Mouse (Mus musculus) neural tube, embryonic 14.5 days (tissue): Measurements from ENCODE around the gene Usp21. TPM values are rescaled to one million over a fixed set of nuclear protein-coding genes. Genes with fewer than 3 reads are reported as not detected.

ENCODE experiments used
- ATAC-seq: fragments of 200-750 bp; cut with Nextera tagmentation; 2 replicates; pipeline ENCODE4 v1.8.0; 2017; ENCODE audit warnings: low read depth, mild to moderate bottlenecking, moderate TSS enrichment, moderate library complexity
- H3K27ac ChIP-seq: fragments of 300-500 bp; sonication (generic); 2 replicates; pipeline ENCODE4 v1.5.1; 2014; ENCODE audit warnings: low read depth, mild to moderate bottlenecking, control low read depth, low read length, moderate library complexity, mixed read lengths
- H3K27me3 ChIP-seq: fragments of 300-500 bp; sonication (generic); 2 replicates; pipeline ENCODE4 v1.6.1; 2014; ENCODE audit warnings: low read length; ENCODE audit not compliant: control insufficient read depth, insufficient read depth
- H3K36me3 ChIP-seq: fragments of 300-500 bp; sonication (generic); 2 replicates; pipeline ENCODE4 v1.6.1; 2014; ENCODE audit warnings: low read length, mixed read lengths; ENCODE audit not compliant: control insufficient read depth, insufficient read depth
- H3K4me1 ChIP-seq: fragments of 300-500 bp; sonication (generic); 2 replicates; pipeline ENCODE4 v1.6.1; 2014; ENCODE audit warnings: low read length; ENCODE audit not compliant: control insufficient read depth, insufficient read depth
- H3K4me2 ChIP-seq: fragments of 300-500 bp; sonication (generic); 2 replicates; pipeline ENCODE4 v1.6.1; 2014; ENCODE audit warnings: mild to moderate bottlenecking, low read depth, low read length, control low read depth
- H3K4me3 ChIP-seq: fragments of 300-500 bp; sonication (generic); 2 replicates; pipeline ENCODE4 v1.5.1; 2014; ENCODE audit warnings: low read depth, low read length, control low read depth, mixed read lengths
- H3K9ac ChIP-seq: fragments of 300-500 bp; sonication (generic); replicated peaks from 2 replicates; pipeline ENCODE4 v1.6.1; 2014; ENCODE audit warnings: low read depth, mild to moderate bottlenecking, control low read depth, low read length, mixed read lengths
- H3K9me3 ChIP-seq: fragments of 300-500 bp; sonication (generic); 2 replicates; pipeline ENCODE4 v1.6.1; 2016; ENCODE audit warnings: low read length; ENCODE audit not compliant: control insufficient read depth
- WGBS: fragments of 180-500 bp; shearing (Covaris S2); extraction: QIAGEN DNeasy Blood & Tissue Kit; methylation state at CpG from one replicate; pipeline ENCODE4 v1.1.7; 2014; 5-methylcytosine and 5-hydroxymethylcytosine counted together
- polyA plus RNA-seq: library from polyadenylated mRNA; unstranded; fragments of >200 nt; fragmentation: Nextera tagmentation; extraction: Ambion mirVana; gene quantifications from 2 replicates; pipeline ENCODE4 v1.2.1, GENCODE M21; 2014

Usp21 gene
- polyA plus RNA-seq, 1 experiment from 2014 or later, result 76.8 TPM

DNA sequence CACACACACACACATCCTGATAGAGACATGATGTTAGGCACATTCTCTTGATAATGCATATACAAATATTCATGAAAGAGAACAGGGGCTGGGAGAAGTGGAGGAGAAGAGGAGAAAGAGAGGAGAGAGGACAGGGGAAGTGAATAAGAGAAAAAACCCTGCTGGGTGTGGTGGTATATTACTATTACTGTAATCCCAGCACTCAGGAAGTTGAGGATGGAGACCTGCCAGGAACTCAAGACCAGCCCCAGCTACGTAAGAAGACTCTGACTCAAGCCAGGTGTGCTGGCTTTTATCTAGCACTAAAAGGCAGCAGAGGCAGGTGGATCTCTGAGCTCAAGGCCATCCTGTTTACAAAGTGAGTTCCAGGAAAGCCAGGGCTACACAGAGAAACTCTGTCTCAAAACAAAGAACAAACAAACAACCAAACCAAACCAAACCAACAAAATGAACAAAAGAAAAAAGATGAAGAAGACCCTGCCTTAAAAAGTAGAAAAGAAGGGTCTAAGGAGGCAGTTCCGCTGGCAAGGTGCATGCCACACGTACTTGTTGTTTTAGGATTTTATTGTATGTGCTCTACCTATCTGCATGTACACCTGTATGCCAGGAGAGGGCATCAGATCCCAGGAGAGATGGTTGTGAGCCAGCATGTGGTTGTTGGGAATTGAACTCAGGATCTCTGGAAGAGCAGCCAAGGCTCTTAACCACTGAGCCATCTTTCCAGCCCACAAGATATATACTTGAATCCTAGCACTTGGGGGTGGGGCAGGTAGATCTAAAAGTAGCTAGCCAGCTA, 23.9 kb downstream of the Usp21 start:
- H3K4me1 ChIP-seq, result peaks cover 10% of the 10 kb centered on the region; the same call in 1 of the 2 replicates
- H3K27ac ChIP-seq, result peak overlapping the region; percentile 72
- ATAC-seq, result no peak
- WGBS, result 80% methylated on average over 3 of the region's 3 CpGs
- no peaks in the 10 kb centered on the region for H3K36me3 ChIP-seq
- H3K4me3 ChIP-seq, result no peak overlapping the region
- peak overlapping the region; percentile 42 for H3K4me2 ChIP-seq
- H3K9ac ChIP-seq, result no peak overlapping the region
- no peaks in the 10 kb centered on the region for H3K9me3 ChIP-seq
- no peaks in the 10 kb centered on the region for H3K27me3 ChIP-seq

DNA sequence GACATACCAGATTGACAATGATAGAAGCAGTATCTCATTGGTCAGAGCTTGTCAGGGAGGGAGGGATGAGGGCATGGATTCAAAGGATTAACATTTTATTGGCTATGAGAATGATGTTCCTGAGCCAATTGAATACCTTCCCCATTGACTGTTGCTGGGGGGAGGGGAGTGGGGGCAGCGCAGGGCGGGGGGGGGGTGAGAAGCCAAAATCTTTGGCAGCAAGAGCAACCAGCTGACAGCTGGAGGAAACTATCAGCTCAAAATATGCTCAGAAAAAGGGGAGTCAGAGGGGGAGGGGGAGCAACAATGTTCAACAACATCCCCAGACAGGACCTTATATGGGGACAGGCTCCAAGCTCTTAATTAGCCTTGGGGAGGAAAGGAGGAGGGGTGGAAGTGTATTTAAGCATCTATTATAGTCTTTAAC, 24.6 kb downstream of the Usp21 start:
- WGBS, result 0% methylated on average over 2 of the region's 2 CpGs
- no peaks in the 10 kb centered on the region for H3K36me3 ChIP-seq
- H3K9ac ChIP-seq, result no peak overlapping the region
- no peaks in the 10 kb centered on the region for H3K9me3 ChIP-seq
- H3K4me2 ChIP-seq, result peak overlapping the region; percentile 42
- ATAC-seq, result peak; percentile 94
- no peak overlapping the region for H3K4me3 ChIP-seq
- H3K27me3 ChIP-seq, result no peaks in the 10 kb centered on the region
- H3K4me1 ChIP-seq, result peaks cover 10% of the 10 kb centered on the region; the same call in 1 of the 2 replicates
- H3K27ac ChIP-seq, result peak overlapping the region; percentile 76

DNA sequence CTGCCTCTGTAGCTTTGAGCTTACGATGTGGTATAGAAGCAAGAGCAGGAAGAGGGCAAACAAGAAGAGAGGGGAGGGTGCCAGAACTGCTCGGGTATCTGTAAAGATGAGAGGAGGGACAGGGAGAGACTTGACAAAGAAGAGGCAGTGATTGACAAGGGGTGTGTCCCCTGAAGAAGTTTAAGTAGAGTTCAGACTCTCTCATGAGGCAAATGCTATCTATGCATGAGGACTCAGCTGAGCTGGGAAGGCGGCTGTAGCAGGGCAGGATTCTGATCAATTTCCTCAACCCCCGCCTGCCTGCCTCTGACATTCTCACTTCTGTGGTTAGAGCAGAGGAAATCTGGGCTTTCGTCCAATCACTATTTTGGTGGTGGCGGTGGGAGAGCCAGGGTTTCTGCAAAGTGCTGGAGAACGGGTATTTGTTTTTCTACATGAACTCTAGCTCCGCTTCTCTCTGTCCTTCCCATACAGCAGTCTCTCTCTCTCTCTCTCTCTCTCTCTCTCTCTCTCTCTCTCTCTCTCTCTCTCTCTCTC, 25.1 kb downstream of the Usp21 start:
- H3K9ac ChIP-seq, result peak overlapping the region; percentile 32

DNA sequence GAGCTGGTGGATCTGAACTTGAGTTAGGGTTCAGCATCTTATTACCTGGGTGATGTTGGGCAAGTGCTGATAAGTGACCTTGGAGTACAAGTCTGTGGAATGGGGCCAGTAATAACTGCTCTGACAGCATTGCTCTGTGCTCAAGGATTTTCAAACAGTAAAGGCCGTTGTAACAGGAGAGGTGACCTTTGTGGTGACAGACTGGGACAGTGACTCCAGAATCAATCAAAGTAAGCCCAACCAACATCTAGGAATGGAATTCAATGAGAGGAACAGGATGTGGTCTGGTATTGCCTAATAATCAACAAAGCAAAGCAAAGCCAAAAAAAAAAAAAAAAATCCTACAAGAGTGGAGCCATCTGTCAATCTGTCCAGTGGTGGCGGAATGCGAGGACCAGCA, 27.5 kb downstream of the Usp21 start:
- Histone ChIP-seq H3K4me1 (peaks cover 10% of the 10 kb centered on the region; the same call in 1 of the 2 replicates), H3K27me3 (no peaks in the 10 kb centered on the region), H3K4me2 (no peak overlapping the region), H3K4me3 (no peak overlapping the region), H3K27ac (no peak overlapping the region), H3K9ac (no peak overlapping the region), H3K9me3 (no peaks in the 10 kb centered on the region), H3K36me3 (no peaks in the 10 kb centered on the region)
- no peak for ATAC-seq
- 88% methylated on average over 3 of the region's 3 CpGs for WGBS

More for the DNA sequence above, 25.1 kb downstream of the Usp21 start:
- Histone ChIP-seq H3K36me3 (no peaks in the 10 kb centered on the region), H3K4me1 (peaks cover 10% of the 10 kb centered on the region; the same call in 1 of the 2 replicates), H3K27ac (peak overlapping the region; percentile 76), H3K9me3 (no peaks in the 10 kb centered on the region), H3K4me2 (peak overlapping the region; percentile 42), H3K4me3 (peak overlapping the region; percentile 14), H3K27me3 (no peaks in the 10 kb centered on the region)
- ATAC-seq, result peak; percentile 76
- WGBS, result 4% methylated on average over 8 of the region's 8 CpGs

DNA sequence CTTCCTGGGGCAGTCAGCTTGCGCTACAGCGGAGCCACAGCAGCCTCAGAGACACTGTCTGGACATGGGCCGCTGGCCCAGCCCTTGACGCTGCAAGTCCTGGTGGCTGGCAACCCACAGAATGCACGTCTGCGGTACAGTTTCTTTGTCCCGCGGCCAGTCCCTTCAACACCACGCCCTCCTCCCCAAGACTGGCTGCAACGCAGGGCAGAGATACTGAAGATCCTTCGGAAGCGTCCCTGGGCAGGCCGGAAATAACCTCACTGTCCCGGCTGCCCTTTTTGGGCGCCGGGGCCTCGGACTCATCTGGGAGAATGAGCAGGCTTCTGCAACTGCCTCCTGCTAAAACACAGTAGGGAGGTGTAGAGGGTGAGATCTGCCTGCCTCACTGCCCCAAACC, 28.9 kb downstream of the Usp21 start:
- H3K27me3 ChIP-seq, result no peaks in the 10 kb centered on the region
- no peak overlapping the region for H3K4me2 ChIP-seq
- H3K4me1 ChIP-seq, result peaks cover 10% of the 10 kb centered on the region; the same call in 1 of the 2 replicates
- no peak overlapping the region for H3K9ac ChIP-seq
- WGBS, result 84% methylated on average over 17 of the region's 17 CpGs
- H3K9me3 ChIP-seq, result no peaks in the 10 kb centered on the region
- no peak overlapping the region for H3K27ac ChIP-seq
- H3K4me3 ChIP-seq, result no peak overlapping the region
- H3K36me3 ChIP-seq, result no peaks in the 10 kb centered on the region
- no peak for ATAC-seq

DNA sequence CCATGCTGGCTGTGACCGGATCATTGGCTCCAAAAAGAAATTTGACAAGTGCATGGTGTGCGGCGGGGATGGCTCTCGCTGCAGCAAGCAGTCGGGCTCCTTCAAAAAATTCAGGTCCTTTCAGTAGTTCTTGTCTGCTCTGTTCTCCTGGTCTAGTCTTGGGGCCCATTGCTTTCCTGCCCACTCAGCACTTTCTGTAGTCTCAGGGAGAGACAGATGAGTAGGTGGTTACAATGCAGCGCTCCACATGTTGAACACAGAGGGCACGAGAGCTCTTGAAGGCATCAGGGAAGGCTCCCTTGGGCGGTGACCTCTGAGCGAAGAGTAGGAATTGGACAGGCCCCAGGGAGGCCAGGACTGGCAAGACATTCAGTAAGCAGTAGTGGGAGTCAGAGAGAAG, 30.0 kb downstream of the Usp21 start:
- no peak overlapping the region for H3K4me2 ChIP-seq
- no peak overlapping the region for H3K4me3 ChIP-seq
- no peaks in the 10 kb centered on the region for H3K9me3 ChIP-seq
- WGBS, result 88% methylated on average over 9 of the region's 9 CpGs
- H3K36me3 ChIP-seq, result no peaks in the 10 kb centered on the region
- no peak overlapping the region for H3K9ac ChIP-seq
- no peak for ATAC-seq
- peaks cover 5% of the 10 kb centered on the region; the same call in 1 of the 2 replicates for H3K4me1 ChIP-seq
- no peak overlapping the region for H3K27ac ChIP-seq
- no peaks in the 10 kb centered on the region for H3K27me3 ChIP-seq

DNA sequence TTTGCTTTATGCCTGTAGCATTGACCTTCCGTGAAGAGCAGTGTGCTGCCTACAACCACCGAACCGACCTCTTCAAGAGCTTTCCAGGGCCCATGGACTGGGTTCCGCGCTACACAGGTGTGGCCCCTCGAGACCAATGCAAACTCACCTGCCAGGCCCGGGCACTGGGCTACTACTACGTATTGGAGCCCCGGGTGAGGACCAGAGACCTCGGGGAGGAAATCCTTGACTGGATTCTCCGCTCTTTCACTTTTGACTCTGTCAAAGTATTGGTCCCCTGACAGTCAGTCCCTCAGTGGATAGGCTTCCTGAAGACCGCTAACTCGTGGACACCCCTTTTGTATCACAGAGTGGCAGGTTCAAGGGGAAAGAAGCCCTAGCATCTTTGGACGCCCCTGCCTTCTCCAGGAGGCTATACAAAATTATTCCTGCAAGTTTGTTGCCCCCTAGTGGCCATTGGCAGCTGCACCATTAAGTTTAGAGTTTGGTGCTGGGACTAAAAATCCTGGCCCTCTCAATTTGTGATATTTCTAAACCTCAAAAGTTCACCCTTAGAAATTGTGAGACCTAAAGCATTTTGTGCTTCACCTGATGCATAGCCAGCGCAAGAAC, 30.7 kb downstream of the Usp21 start:
- H3K4me1 ChIP-seq, result peaks cover under 1% of the 10 kb centered on the region; the same call in 1 of the 2 replicates
- no peak overlapping the region for H3K27ac ChIP-seq
- H3K4me2 ChIP-seq, result no peak overlapping the region
- no peaks in the 10 kb centered on the region for H3K27me3 ChIP-seq
- H3K4me3 ChIP-seq, result no peak overlapping the region
- WGBS, result 69% methylated on average over 15 of the region's 15 CpGs
- no peak overlapping the region for H3K9ac ChIP-seq
- no peaks in the 10 kb centered on the region for H3K9me3 ChIP-seq
- no peaks in the 10 kb centered on the region for H3K36me3 ChIP-seq
- ATAC-seq, result 0 out of 2 replicates have a peak, but pooled peaks have one; percentile 32

DNA sequence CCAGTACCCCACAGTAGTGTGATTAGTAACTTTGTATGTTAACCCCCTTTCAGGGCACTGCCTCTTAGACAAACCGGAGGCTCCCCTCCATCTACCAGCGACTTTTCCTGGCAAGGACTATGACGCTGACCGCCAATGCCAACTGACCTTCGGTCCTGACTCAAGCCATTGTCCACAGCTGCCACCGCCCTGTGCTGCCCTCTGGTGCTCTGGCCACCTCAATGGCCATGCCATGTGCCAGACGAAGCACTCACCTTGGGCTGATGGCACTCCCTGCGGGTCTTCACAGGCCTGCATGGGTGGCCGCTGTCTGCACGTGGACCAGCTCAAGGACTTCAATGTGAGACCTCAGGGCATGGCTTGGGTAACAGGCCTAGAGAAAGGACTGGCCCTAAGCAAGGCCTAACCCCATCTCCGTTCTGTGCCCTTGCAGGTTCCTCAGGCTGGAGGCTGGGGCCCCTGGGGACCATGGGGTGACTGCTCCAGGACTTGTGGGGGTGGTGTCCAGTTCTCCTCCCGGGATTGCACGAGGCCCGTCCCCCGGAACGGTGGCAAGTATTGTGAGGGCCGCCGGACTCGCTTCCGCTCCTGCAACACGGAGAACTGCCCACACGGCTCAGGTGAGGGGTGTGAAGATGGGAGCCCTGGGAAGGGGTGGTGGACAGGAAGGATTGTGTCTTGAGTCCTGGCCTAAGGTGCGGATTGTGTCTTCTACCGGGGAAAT, 31.5 kb downstream of the Usp21 start:
- no peak overlapping the region for H3K4me3 ChIP-seq
- WGBS, result 92% methylated on average over 24 of the region's 24 CpGs
- no peaks in the 10 kb centered on the region for H3K36me3 ChIP-seq
- no peak overlapping the region for H3K9ac ChIP-seq
- no peak overlapping the region for H3K4me2 ChIP-seq
- no peak for ATAC-seq
- no peaks in the 10 kb centered on the region for H3K9me3 ChIP-seq
- H3K27me3 ChIP-seq, result no peaks in the 10 kb centered on the region
- H3K27ac ChIP-seq, result no peak overlapping the region
- H3K4me1 ChIP-seq, result peaks cover 4% of the 10 kb centered on the region
